Mouse (Mus musculus) kidney, embryonic 16.5 days (tissue): ENCODE data around the gene Tmem110. TPM values are rescaled to one million over a fixed set of nuclear protein-coding genes. Genes with fewer than 3 reads are reported as not detected.

Source experiments
- ATAC-seq: fragments of 200-750 bp; cut with Nextera tagmentation; 2 replicates; pipeline ENCODE4 v1.8.0; 2017; ENCODE audit warnings: moderate TSS enrichment; ENCODE audit not compliant: low FRiP score, low TSS enrichment
- H3K27ac ChIP-seq: fragments of 300-500 bp; sonication (generic); 2 replicates; pipeline ENCODE4 v1.5.1; 2014; ENCODE audit warnings: low read length
- H3K27me3 ChIP-seq: fragments of 300-500 bp; sonication (generic); 2 replicates; pipeline ENCODE4 v1.6.1; 2014; ENCODE audit warnings: low read length, control low read depth, mixed read lengths; ENCODE audit not compliant: insufficient read depth
- H3K36me3 ChIP-seq: fragments of 300-500 bp; sonication (generic); 2 replicates; pipeline ENCODE4 v1.6.1; 2014; ENCODE audit warnings: low read length, control low read depth, mixed read lengths; ENCODE audit not compliant: insufficient read depth
- H3K4me1 ChIP-seq: fragments of 300-500 bp; sonication (generic); 2 replicates; pipeline ENCODE4 v1.6.1; 2014; ENCODE audit warnings: low read length, control low read depth, mixed read lengths; ENCODE audit not compliant: insufficient read depth
- H3K4me2 ChIP-seq: fragments of 300-500 bp; sonication (generic); replicated peaks from 2 replicates; pipeline ENCODE4 v1.6.1; 2014; ENCODE audit warnings: low read depth, low read length
- H3K4me3 ChIP-seq: fragments of 300-500 bp; sonication (generic); 2 replicates; pipeline ENCODE4 v1.5.1; 2014; ENCODE audit warnings: mild to moderate bottlenecking, low read length
- H3K9ac ChIP-seq: fragments of 300-500 bp; sonication (generic); replicated peaks from 2 replicates; pipeline ENCODE4 v1.6.1; 2014; ENCODE audit warnings: low read length
- H3K9me3 ChIP-seq: fragments of 300-500 bp; sonication (generic); 2 replicates; pipeline ENCODE4 v1.6.1; 2016; ENCODE audit warnings: low read length, control low read depth
- WGBS: fragments of 180-500 bp; shearing (Covaris S2); extraction: QIAGEN DNeasy Blood & Tissue Kit; methylation state at CpG from one replicate; pipeline ENCODE4 v1.1.7; 2014; 5-methylcytosine and 5-hydroxymethylcytosine counted together
- polyA plus RNA-seq: library from polyadenylated mRNA; unstranded; fragments of >200 nt; fragmentation: Nextera tagmentation; extraction: Ambion mirVana; gene quantifications from 2 replicates; pipeline ENCODE4 v1.2.1, GENCODE M21; 2015

Tmem110 gene
- polyA plus RNA-seq, 1 experiment from 2014 or later = 25.1 TPM

- WGBS = 46% methylated on average over 16 of the region's 16 CpGs
- H3K4me3 ChIP-seq = no peak overlapping the region
Observed at GRCm38 (mm10) chr14:30861421-30862125, 36.2 kb downstream of the Tmem110 start.

GRCm38 (mm10) chr14:30862368-30862767, 37.0 kb downstream of the Tmem110 start:
- Histone ChIP-seq H3K4me2 (no peak overlapping the region), H3K9me3 (no peaks in the 10 kb centered on the region), H3K4me3 (no peak overlapping the region), H3K27ac (no peak overlapping the region), H3K4me1 (0 out of 2 replicates have a peak, but pooled peaks cover 10% of the 10 kb centered on the region), H3K27me3 (no peaks in the 10 kb centered on the region), H3K36me3 (peaks cover 3% of the 10 kb centered on the region; the same call in 1 of the 2 replicates), H3K9ac (no peak overlapping the region)
- ATAC-seq = no peak
- 89% methylated on average over 9 of the region's 9 CpGs for WGBS

More at GRCm38 (mm10) chr14:30861421-30862125, 36.2 kb downstream of the Tmem110 start:
- Histone ChIP-seq H3K4me2 (no peak overlapping the region), H3K4me1 (0 out of 2 replicates have a peak, but pooled peaks cover 10% of the 10 kb centered on the region), H3K36me3 (peaks cover 3% of the 10 kb centered on the region; the same call in 1 of the 2 replicates), H3K27ac (no peak overlapping the region), H3K27me3 (no peaks in the 10 kb centered on the region), H3K9me3 (no peaks in the 10 kb centered on the region), H3K9ac (no peak overlapping the region)
- ATAC-seq = 0 out of 2 replicates have a peak, but pooled peaks have one; percentile 23

GRCm38 (mm10) chr14:30865311-30865710, 39.9 kb downstream of the Tmem110 start:
- 0 out of 2 replicates have a peak, but pooled peaks have one; percentile 9 for ATAC-seq
- WGBS = 53% methylated on average over 3 of the region's 3 CpGs

GRCm38 (mm10) chr14:30867042-30867441, 41.7 kb downstream of the Tmem110 start:
- WGBS = 26% methylated on average over 5 of the region's 5 CpGs

More at GRCm38 (mm10) chr14:30865311-30865710, 39.9 kb downstream of the Tmem110 start:
- Histone ChIP-seq H3K27ac (no peak overlapping the region), H3K36me3 (no peaks in the 10 kb centered on the region), H3K4me3 (no peak overlapping the region), H3K4me1 (peaks cover 20% of the 10 kb centered on the region; the same call in 1 of the 2 replicates), H3K4me2 (no peak overlapping the region), H3K27me3 (no peaks in the 10 kb centered on the region), H3K9ac (no peak overlapping the region), H3K9me3 (no peaks in the 10 kb centered on the region)

GRCm38 (mm10) chr14:30868826-30869225, 43.4 kb downstream of the Tmem110 start:
- Histone ChIP-seq H3K27ac (no peak overlapping the region), H3K4me3 (no peak overlapping the region), H3K4me1 (peaks cover 12% of the 10 kb centered on the region), H3K4me2 (no peak overlapping the region), H3K27me3 (no peaks in the 10 kb centered on the region), H3K9ac (no peak overlapping the region), H3K9me3 (no peaks in the 10 kb centered on the region), H3K36me3 (peaks cover 4% of the 10 kb centered on the region; the same call in 1 of the 2 replicates)
- WGBS = 83% methylated on average over 10 of the region's 10 CpGs
- no peak for ATAC-seq

More at GRCm38 (mm10) chr14:30867042-30867441, 41.7 kb downstream of the Tmem110 start:
- H3K36me3 ChIP-seq = no peaks in the 10 kb centered on the region
- no peaks in the 10 kb centered on the region for H3K27me3 ChIP-seq
- no peak overlapping the region for H3K4me2 ChIP-seq
- ATAC-seq = peak; percentile 16; the same call in 1 of the 2 replicates
- no peak overlapping the region for H3K27ac ChIP-seq
- no peak overlapping the region for H3K9ac ChIP-seq
- H3K4me1 ChIP-seq = peaks cover 10% of the 10 kb centered on the region; the same call in 1 of the 2 replicates
- H3K4me3 ChIP-seq = no peak overlapping the region
- H3K9me3 ChIP-seq = no peaks in the 10 kb centered on the region

GRCm38 (mm10) chr14:30869391-30869801, 44.0 kb downstream of the Tmem110 start:
- no peaks in the 10 kb centered on the region for H3K9me3 ChIP-seq
- no peak overlapping the region for H3K4me2 ChIP-seq
- WGBS = 79% methylated on average over 8 of the region's 8 CpGs
- H3K36me3 ChIP-seq = peaks cover 8% of the 10 kb centered on the region
- H3K9ac ChIP-seq = no peak overlapping the region
- peaks cover 17% of the 10 kb centered on the region for H3K4me1 ChIP-seq
- no peak for ATAC-seq
- no peaks in the 10 kb centered on the region for H3K27me3 ChIP-seq
- H3K27ac ChIP-seq = peak overlapping the region; percentile 43
- no peak overlapping the region for H3K4me3 ChIP-seq

- Histone ChIP-seq H3K4me1 (peaks cover 26% of the 10 kb centered on the region), H3K9ac (no peak overlapping the region), H3K9me3 (no peaks in the 10 kb centered on the region), H3K36me3 (peaks cover 9% of the 10 kb centered on the region), H3K27me3 (no peaks in the 10 kb centered on the region), H3K27ac (peak overlapping the region; percentile 50), H3K4me2 (no peak overlapping the region), H3K4me3 (no peak overlapping the region)
- no peak for ATAC-seq
- 73% methylated on average over 25 of the region's 25 CpGs for WGBS
Observed at GRCm38 (mm10) chr14:30870206-30871147, 45.1 kb downstream of the Tmem110 start.

GRCm38 (mm10) chr14:30874095-30874700, 48.8 kb downstream of the Tmem110 start:
- ATAC-seq = peak; percentile 28
- H3K4me1 ChIP-seq = peaks cover 45% of the 10 kb centered on the region
- WGBS = 63% methylated on average over 15 of the region's 18 CpGs
- H3K27me3 ChIP-seq = no peaks in the 10 kb centered on the region
- H3K36me3 ChIP-seq = peaks cover 9% of the 10 kb centered on the region
- H3K27ac ChIP-seq = no peak overlapping the region
- H3K4me3 ChIP-seq = no peak overlapping the region
- no peaks in the 10 kb centered on the region for H3K9me3 ChIP-seq
- H3K9ac ChIP-seq = no peak overlapping the region
- H3K4me2 ChIP-seq = no peak overlapping the region

- H3K36me3 ChIP-seq = peaks cover 9% of the 10 kb centered on the region
- peak overlapping the region; percentile 19; the same call in 1 of the 2 replicates for H3K9ac ChIP-seq
- no peak overlapping the region for H3K4me2 ChIP-seq
- 67% methylated on average over 12 of the region's 12 CpGs for WGBS
- no peaks in the 10 kb centered on the region for H3K9me3 ChIP-seq
- peak overlapping the region; percentile 72 for H3K27ac ChIP-seq
- peaks cover 47% of the 10 kb centered on the region for H3K4me1 ChIP-seq
- peak; percentile 47; the same call in 1 of the 2 replicates for ATAC-seq
- no peak overlapping the region for H3K4me3 ChIP-seq
- H3K27me3 ChIP-seq = no peaks in the 10 kb centered on the region
Observed at GRCm38 (mm10) chr14:30875130-30875865, 49.9 kb downstream of the Tmem110 start.
